14 mouse cellular contexts compared by ENCODE assay signal in the genomic region with DNA sequence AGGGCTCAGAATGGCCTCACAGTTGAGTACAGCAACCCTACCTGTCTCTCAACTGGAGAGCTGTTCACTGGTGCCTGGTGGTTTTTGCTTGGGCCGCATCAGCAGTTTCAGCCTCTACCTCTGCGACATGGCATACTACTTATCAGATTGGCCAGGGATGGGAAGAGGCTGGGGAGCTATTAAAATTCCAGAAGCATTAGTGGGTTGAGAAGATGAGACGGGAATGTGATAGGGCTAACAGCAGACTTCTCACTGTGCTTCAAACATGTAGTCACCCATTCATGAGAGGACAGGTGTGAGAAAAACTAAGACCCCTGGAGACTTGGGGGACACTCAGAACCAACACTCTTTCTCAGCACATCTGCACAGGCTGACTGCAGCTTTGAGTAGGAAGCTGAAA. TPM values are rescaled to one million over a fixed set of nuclear protein-coding genes. Genes with fewer than 3 reads are reported as not detected.
DNase-seq lines count a peak whose midpoint lies in the region; ATAC-seq and TF ChIP-seq lines count a peak whose summit lies in the region.
"Had no signal": no experiment of that assay in that cellular context is flagged by ENCODE, and none has a peak within 500 bp of the region (broad histone marks: within the 10 kb centered on the region; RNA-seq: fewer than 3 reads in every experiment).

No protein-coding gene starts in this region.

- no peak overlapping the region for H3K4me3 ChIP-seq in embryonic facial prominence, embryonic 13.5 days
- H3K4me3 ChIP-seq in embryonic facial prominence, embryonic 10.5 days: no peak overlapping the region
- no peak overlapping the region for H3K4me3 ChIP-seq in heart, postnatal 0 days (ENCODE audit: low read depth, low read length)
- no peak overlapping the region for H3K4me3 ChIP-seq in limb, embryonic 15.5 days
- no peak overlapping the region for H3K4me3 ChIP-seq in limb, embryonic 10.5 days
- H3K4me3 ChIP-seq: midbrain, embryonic 12.5 days; neural tube, embryonic 12.5 days; stomach, embryonic 15.5 days had no signal

- ATAC-seq in embryonic facial prominence, embryonic 13.5 days (ENCODE audit: insufficient number of reproducible peaks, insufficient read depth, low FRiP score, low TSS enrichment, low read depth): no peak
- ATAC-seq in heart, postnatal 0 days (ENCODE audit: insufficient read depth, low read depth): no peak
- ATAC-seq in limb, embryonic 15.5 days (ENCODE audit: insufficient number of reproducible peaks, low FRiP score, low TSS enrichment, low read depth): no peak

- H3K9me3 ChIP-seq in embryonic facial prominence, embryonic 13.5 days: no peaks in the 10 kb centered on the region
- H3K9me3 ChIP-seq in embryonic facial prominence, embryonic 10.5 days: no peaks in the 10 kb centered on the region
- no peaks in the 10 kb centered on the region for H3K9me3 ChIP-seq in heart, postnatal 0 days (replicated peaks; ENCODE audit: control insufficient read depth, low read length)
- H3K9me3 ChIP-seq in limb, embryonic 15.5 days: no peaks in the 10 kb centered on the region
- no peaks in the 10 kb centered on the region for H3K9me3 ChIP-seq in limb, embryonic 10.5 days (replicated peaks)
- H3K9me3 ChIP-seq: midbrain, embryonic 12.5 days; neural tube, embryonic 12.5 days; stomach, embryonic 15.5 days had no signal

- no peaks in the 10 kb centered on the region for H3K27me3 ChIP-seq in embryonic facial prominence, embryonic 13.5 days
- H3K27me3 ChIP-seq in embryonic facial prominence, embryonic 10.5 days (replicated peaks; ENCODE audit: low read depth, poor library complexity, severe bottlenecking): no peaks in the 10 kb centered on the region
- H3K27me3 ChIP-seq in heart, postnatal 0 days (ENCODE audit: control insufficient read depth, insufficient read depth, low read length): no peaks in the 10 kb centered on the region
- no peaks in the 10 kb centered on the region for H3K27me3 ChIP-seq in limb, embryonic 15.5 days
- H3K27me3 ChIP-seq in limb, embryonic 10.5 days (ENCODE audit: low read depth, poor library complexity, severe bottlenecking): no peaks in the 10 kb centered on the region
- H3K27me3 ChIP-seq: midbrain, embryonic 12.5 days; neural tube, embryonic 12.5 days; stomach, embryonic 15.5 days had no signal

- H3K36me3 ChIP-seq in embryonic facial prominence, embryonic 13.5 days: no peaks in the 10 kb centered on the region
- H3K36me3 ChIP-seq in embryonic facial prominence, embryonic 10.5 days (replicated peaks): no peaks in the 10 kb centered on the region
- H3K36me3 ChIP-seq in heart, postnatal 0 days (replicated peaks; ENCODE audit: control insufficient read depth, insufficient read depth, low read length): no peaks in the 10 kb centered on the region
- H3K36me3 ChIP-seq in limb, embryonic 15.5 days: no peaks in the 10 kb centered on the region
- H3K36me3 ChIP-seq in limb, embryonic 10.5 days: no peaks in the 10 kb centered on the region
- H3K36me3 ChIP-seq: midbrain, embryonic 12.5 days; neural tube, embryonic 12.5 days; stomach, embryonic 15.5 days had no signal

- peaks cover 53% of the 10 kb centered on the region for H3K4me1 ChIP-seq in embryonic facial prominence, embryonic 13.5 days
- H3K4me1 ChIP-seq in embryonic facial prominence, embryonic 10.5 days: peaks cover 63% of the 10 kb centered on the region
- peaks cover 59% of the 10 kb centered on the region for H3K4me1 ChIP-seq in heart, postnatal 0 days (ENCODE audit: control insufficient read depth, insufficient read depth)
- peaks cover 45% of the 10 kb centered on the region for H3K4me1 ChIP-seq in limb, embryonic 15.5 days
- H3K4me1 ChIP-seq in limb, embryonic 10.5 days: peaks cover 29% of the 10 kb centered on the region

- no peak overlapping the region for H3K27ac ChIP-seq in embryonic facial prominence, embryonic 13.5 days
- no peak overlapping the region for H3K27ac ChIP-seq in embryonic facial prominence, embryonic 10.5 days (replicated peaks)
- peak overlapping the region; percentile 40; the same call in 1 of the 2 replicates for H3K27ac ChIP-seq in heart, postnatal 0 days (ENCODE audit: low read depth)
- H3K27ac ChIP-seq in limb, embryonic 15.5 days: 0 out of 2 replicates have a peak overlapping the region, but pooled peaks have one; percentile 44
- no peak overlapping the region for H3K27ac ChIP-seq in limb, embryonic 10.5 days
- H3K27ac ChIP-seq: midbrain, embryonic 12.5 days; neural tube, embryonic 12.5 days had no signal

- 0 out of 2 replicates have a peak overlapping the region, but pooled peaks have one; percentile 21 for H3K9ac ChIP-seq in embryonic facial prominence, embryonic 13.5 days
- no peak overlapping the region for H3K9ac ChIP-seq in heart, postnatal 0 days (replicated peaks; ENCODE audit: low read depth, low read length)
- no peak overlapping the region for H3K9ac ChIP-seq in limb, embryonic 15.5 days
- H3K9ac ChIP-seq: midbrain, embryonic 12.5 days; neural tube, embryonic 12.5 days; stomach, embryonic 15.5 days had no signal

- DNase-seq in embryonic facial prominence, embryonic 10.5 days (ENCODE audit: low spot score): no peak
- no peak for DNase-seq in heart, postnatal 0 days (ENCODE audit: low spot score)
- DNase-seq in heart, adult 8-10 months (ENCODE audit: low spot score): no peak
- DNase-seq in limb, embryonic 10.5 days (ENCODE audit: low spot score): no peak
- DNase-seq in 3T3-L1 (ENCODE audit: low read depth, low spot score): peak; percentile 45
- no peak for DNase-seq in cerebellum, postnatal 14 days
- DNase-seq: cerebellum, adult 9-10 months; thymus, postnatal 36 days had no signal

- no peak for TF ChIP-seq EP300 in heart, postnatal 0 days (IDR thresholded peaks at IDR 0.05; ENCODE audit: low read depth)

- no peak overlapping the region for H3K4me2 ChIP-seq in embryonic facial prominence, embryonic 13.5 days
- no peak overlapping the region for H3K4me2 ChIP-seq in heart, postnatal 0 days (ENCODE audit: low read depth, low read length)
- H3K4me2 ChIP-seq in limb, embryonic 15.5 days: no peak overlapping the region
- H3K4me2 ChIP-seq: heart, embryonic 11.5 days; midbrain, embryonic 12.5 days; neural tube, embryonic 12.5 days; stomach, embryonic 15.5 days had no signal

- 63% methylated on average over 3 of the region's 3 CpGs for WGBS in embryonic facial prominence, embryonic 13.5 days
- 61% methylated on average over 3 of the region's 3 CpGs for WGBS in embryonic facial prominence, embryonic 10.5 days
- whole genome bisulfite sequencing in heart, postnatal 0 days: 38% methylated on average over 3 of the region's 3 CpGs
- WGBS in limb, embryonic 15.5 days: 51% methylated on average over 3 of the region's 3 CpGs
- WGBS in limb, embryonic 10.5 days: 68% methylated on average over 3 of the region's 3 CpGs

- TF ChIP-seq CTCF in heart, postnatal 0 days (IDR thresholded peaks at IDR 0.05; ENCODE audit: low read depth): no peak

RNA-seq across cellular contexts. Expression of a gene that starts 59.1 kb away (rescaled TPM):
- 51.4 and 57.6 TPM in 2 replicates for polyA plus RNA-seq in embryonic facial prominence, embryonic 13.5 days (2015; fragmentation: Nextera tagmentation; extraction: Ambion mirVana)
- polyA plus RNA-seq in embryonic facial prominence, embryonic 10.5 days (2016; fragmentation: Nextera tagmentation; extraction: Ambion mirVana): 34.2 and 37.4 TPM in 2 replicates
- 14.8 and 19.1 TPM in 2 replicates for total RNA-seq in heart, postnatal 0 days (2014; rRNA removed; ENCODE audit: low replicate concordance)
- 21.9 and 22.5 TPM in 2 replicates for polyA plus RNA-seq in heart, postnatal 0 days (2015; fragmentation: Nextera tagmentation; extraction: Ambion mirVana)
- total RNA-seq in heart, adult 8-10 months (2022): 10 to 100 TPM; 13.4 to 17.4 (median 14.6) TPM
- polyA plus RNA-seq in limb, embryonic 15.5 days (2015; fragmentation: Nextera tagmentation; extraction: Ambion mirVana): 39.1 and 44.0 TPM in 2 replicates
- 34.2 and 35.3 TPM in 2 replicates for polyA plus RNA-seq in limb, embryonic 10.5 days (2016; fragmentation: Nextera tagmentation; extraction: Ambion mirVana)

Comparison
In these comparisons a context has a peak if more than half of its experiments do, and no peak if none do; other contexts are left out.
1. H3K27ac ChIP-seq: peak in heart, postnatal 0 days (single experiment) and limb, embryonic 15.5 days (single experiment); none in embryonic facial prominence, embryonic 13.5 days (single experiment), embryonic facial prominence, embryonic 10.5 days (single experiment) and limb, embryonic 10.5 days (single experiment).